Mouse (Mus musculus): ENCODE measurements around the gene Olr1. TPM values are rescaled to one million over a fixed set of nuclear protein-coding genes. Genes with fewer than 3 reads are reported as not detected.

The Olr1 gene
- polyA plus RNA-seq, 1 experiment: 0.08 TPM

GRCm38 (mm10) chr6:129497345-129498218 is 9.4 kb downstream of the Olr1 start:
- no peak for TF ChIP-seq CTCF (IDR thresholded peaks at IDR 0.05; ENCODE audit: extremely low read depth, insufficient read depth, insufficient read length, insufficient replicate concordance)
- TF ChIP-seq POLR2A (IDR thresholded peaks at IDR 0.05; ENCODE audit: low read depth, low read length): no peak
- Histone ChIP-seq H3K27me3 (ENCODE audit: control insufficient read depth, insufficient read depth, low read length) (no peaks in the 10 kb centered on the region), H3K27ac (ENCODE audit: insufficient read depth, low read length) (no peak overlapping the region), H3K4me1 (ENCODE audit: control insufficient read depth, insufficient read depth, insufficient read length) (no peaks in the 10 kb centered on the region), H3K36me3 (ENCODE audit: control insufficient read depth, insufficient read depth, low read length) (no peaks in the 10 kb centered on the region), H3K4me3 (ENCODE audit: extremely low read depth, insufficient read depth, insufficient read length) (no peak overlapping the region)
- 91% methylated on average over 3 of the region's 3 CpGs for WGBS
- no peak for DNase-seq (ENCODE audit: low read depth in 1 of 2, low spot score in 2 of 2)

DNA sequence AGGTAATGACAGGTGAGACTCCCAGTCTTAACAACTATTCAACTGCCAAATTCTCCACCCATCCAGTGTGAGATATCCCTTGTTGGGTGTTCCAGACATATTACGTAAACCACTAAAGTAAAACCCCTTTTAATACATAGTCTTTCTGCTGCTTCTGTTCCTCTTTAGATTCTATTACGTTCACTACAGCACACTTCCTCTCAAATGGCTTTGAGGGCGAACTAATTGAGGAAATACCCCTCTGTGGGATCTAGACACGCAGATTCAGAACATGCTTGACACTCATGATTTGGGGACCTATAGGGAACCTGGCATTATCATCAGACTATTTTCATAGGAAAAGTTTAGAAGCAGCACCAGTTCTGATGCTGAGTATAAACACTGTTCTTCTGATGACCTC is 12.0 kb downstream of the Olr1 start:
- no peak overlapping the region for H3K4me3 ChIP-seq (ENCODE audit: extremely low read depth, insufficient read depth, insufficient read length)
- H3K27me3 ChIP-seq (ENCODE audit: control insufficient read depth, insufficient read depth, low read length): no peaks in the 10 kb centered on the region
- H3K4me1 ChIP-seq (ENCODE audit: control insufficient read depth, insufficient read depth, insufficient read length): no peaks in the 10 kb centered on the region
- TF ChIP-seq CTCF (IDR thresholded peaks at IDR 0.05; ENCODE audit: extremely low read depth, insufficient read depth, insufficient read length, insufficient replicate concordance) (no peak), POLR2A (IDR thresholded peaks at IDR 0.05; ENCODE audit: low read depth, low read length) (no peak)
- DNase-seq (ENCODE audit: low read depth in 1 of 2, low spot score in 2 of 2): peak in 1 of 2 experiments; percentile 25
- no peaks in the 10 kb centered on the region for H3K36me3 ChIP-seq (ENCODE audit: control insufficient read depth, insufficient read depth, low read length)
- H3K27ac ChIP-seq (ENCODE audit: insufficient read depth, low read length): no peak overlapping the region
- WGBS: 20% methylated on average over 4 of the region's 4 CpGs

GRCm38 (mm10) chr6:129480089-129480958 is 26.6 kb downstream of the Olr1 start:
- WGBS: 88% methylated on average over 8 of the region's 8 CpGs
- Histone ChIP-seq H3K27ac (ENCODE audit: insufficient read depth, low read length) (no peak overlapping the region), H3K27me3 (ENCODE audit: control insufficient read depth, insufficient read depth, low read length) (no peaks in the 10 kb centered on the region), H3K4me3 (ENCODE audit: extremely low read depth, insufficient read depth, insufficient read length) (no peak overlapping the region), H3K4me1 (ENCODE audit: control insufficient read depth, insufficient read depth, insufficient read length) (no peaks in the 10 kb centered on the region), H3K36me3 (ENCODE audit: control insufficient read depth, insufficient read depth, low read length) (no peaks in the 10 kb centered on the region)
- no peak for DNase-seq (ENCODE audit: low read depth in 1 of 2, low spot score in 2 of 2)
- TF ChIP-seq POLR2A (IDR thresholded peaks at IDR 0.05; ENCODE audit: low read depth, low read length): no peak
- TF ChIP-seq CTCF (IDR thresholded peaks at IDR 0.05; ENCODE audit: extremely low read depth, insufficient read depth, insufficient read length, insufficient replicate concordance): no peak

DNA sequence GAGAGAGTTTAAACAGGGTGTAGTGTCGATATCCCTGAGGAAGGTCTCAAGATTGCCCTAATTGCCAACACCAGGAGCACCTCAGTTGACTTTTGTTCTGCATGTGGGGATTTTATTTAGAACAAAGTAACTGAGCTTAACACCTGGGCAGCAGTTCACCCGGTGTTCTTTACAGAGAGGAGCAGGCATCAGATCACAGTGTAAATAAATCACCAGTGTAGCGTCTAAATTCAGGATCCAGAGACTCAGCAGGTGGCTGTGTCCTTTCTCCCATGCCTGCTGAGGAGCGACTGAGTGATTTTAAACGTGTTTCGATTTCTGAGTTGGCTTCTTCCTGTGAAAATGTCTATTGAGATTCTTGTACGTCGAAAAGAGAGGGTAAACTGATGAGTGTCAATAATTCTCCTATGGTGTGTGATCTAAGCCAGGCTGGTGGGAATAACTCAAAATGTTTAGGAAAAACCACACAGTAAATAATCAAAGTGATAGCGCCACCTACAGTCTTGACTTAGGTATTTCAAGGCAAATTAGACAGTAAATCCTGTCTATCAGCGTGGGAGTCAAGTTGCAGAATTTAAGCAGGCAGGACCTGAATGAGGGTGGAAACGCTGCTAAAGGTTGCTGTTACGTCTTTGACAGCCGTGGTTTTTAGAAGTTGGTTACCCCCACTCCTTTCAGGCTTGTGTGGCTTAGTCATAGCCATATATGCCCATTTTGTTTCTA is 30.4 kb downstream of the Olr1 start:
- WGBS: 32% methylated on average over 13 of the region's 13 CpGs
- H3K4me3 ChIP-seq (ENCODE audit: extremely low read depth, insufficient read depth, insufficient read length): no peak overlapping the region
- no peaks in the 10 kb centered on the region for H3K36me3 ChIP-seq (ENCODE audit: control insufficient read depth, insufficient read depth, low read length)
- H3K27me3 ChIP-seq (ENCODE audit: control insufficient read depth, insufficient read depth, low read length): no peaks in the 10 kb centered on the region
- no peaks in the 10 kb centered on the region for H3K4me1 ChIP-seq (ENCODE audit: control insufficient read depth, insufficient read depth, insufficient read length)
- no peak for TF ChIP-seq POLR2A (IDR thresholded peaks at IDR 0.05; ENCODE audit: low read depth, low read length)
- no peak for TF ChIP-seq CTCF (IDR thresholded peaks at IDR 0.05; ENCODE audit: extremely low read depth, insufficient read depth, insufficient read length, insufficient replicate concordance)
- no peak for DNase-seq (ENCODE audit: low read depth in 1 of 2, low spot score in 2 of 2)
- no peak overlapping the region for H3K27ac ChIP-seq (ENCODE audit: insufficient read depth, low read length)

DNA sequence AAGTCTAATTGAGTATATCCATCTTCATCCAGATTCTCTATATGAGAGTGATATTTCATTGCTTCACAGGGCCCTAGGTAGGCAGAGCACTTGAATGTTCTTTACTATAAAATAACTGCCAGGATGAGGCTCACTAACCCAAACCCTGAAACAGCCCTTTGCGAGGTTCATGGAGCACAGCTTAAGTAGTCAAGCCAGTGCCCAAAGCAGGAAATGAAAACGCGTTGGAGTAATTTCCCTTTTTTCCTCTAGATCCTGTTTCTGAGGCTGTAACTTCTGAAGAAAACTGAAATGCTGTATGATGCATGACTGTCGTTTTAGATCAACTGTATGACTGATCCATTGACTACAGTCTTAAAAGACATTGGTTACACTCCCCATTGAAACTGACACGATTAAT is 34.3 kb downstream of the Olr1 start:
- Histone ChIP-seq H3K36me3 (ENCODE audit: control insufficient read depth, insufficient read depth, low read length) (no peaks in the 10 kb centered on the region), H3K4me1 (ENCODE audit: control insufficient read depth, insufficient read depth, insufficient read length) (no peaks in the 10 kb centered on the region), H3K27ac (ENCODE audit: insufficient read depth, low read length) (no peak overlapping the region), H3K4me3 (ENCODE audit: extremely low read depth, insufficient read depth, insufficient read length) (no peak overlapping the region), H3K27me3 (ENCODE audit: control insufficient read depth, insufficient read depth, low read length) (no peaks in the 10 kb centered on the region)
- no peak for DNase-seq (ENCODE audit: low read depth in 1 of 2, low spot score in 2 of 2)
- TF ChIP-seq CTCF (IDR thresholded peaks at IDR 0.05; ENCODE audit: extremely low read depth, insufficient read depth, insufficient read length, insufficient replicate concordance): no peak
- no peak for TF ChIP-seq POLR2A (IDR thresholded peaks at IDR 0.05; ENCODE audit: low read depth, low read length)
- 29% methylated on average over 5 of the region's 5 CpGs for WGBS

- no peak for DNase-seq (ENCODE audit: low read depth in 1 of 2, low spot score in 2 of 2)
- Histone ChIP-seq H3K36me3 (ENCODE audit: control insufficient read depth, insufficient read depth, low read length) (no peaks in the 10 kb centered on the region), H3K27ac (ENCODE audit: insufficient read depth, low read length) (no peak overlapping the region), H3K27me3 (ENCODE audit: control insufficient read depth, insufficient read depth, low read length) (no peaks in the 10 kb centered on the region), H3K4me1 (ENCODE audit: control insufficient read depth, insufficient read depth, insufficient read length) (no peaks in the 10 kb centered on the region), H3K4me3 (ENCODE audit: extremely low read depth, insufficient read depth, insufficient read length) (no peak overlapping the region)
- 81% methylated on average over 6 of the region's 6 CpGs for WGBS
- TF ChIP-seq CTCF (IDR thresholded peaks at IDR 0.05; ENCODE audit: extremely low read depth, insufficient read depth, insufficient read length, insufficient replicate concordance) (no peak), POLR2A (IDR thresholded peaks at IDR 0.05; ENCODE audit: low read depth, low read length) (no peak)
Observed at GRCm38 (mm10) chr6:129471386-129471785, 35.6 kb downstream of the Olr1 start.

Measured in spleen, adult 2 months (tissue).